Mouse (Mus musculus) kidney, postnatal 25 days (tissue): ENCODE measurements around the gene Npdc1.
"Not testable (repeated sequence)": the region's sequence is repeated elsewhere in the genome, so short reads cannot be mapped to it uniquely, and the experiment has no call there.

Experiments
- DNase-seq, 2 experiments: peaks; one replicate each; pipeline ENCODE4 v3.0.0; 2021; ENCODE audit warnings: mixed read lengths in 2 of 2

Gene Npdc1

GRCm38 (mm10) chr2:25395721-25396596, 3.2 kb upstream of the Npdc1 start, which contains the start of gene Entpd2:
Gene Entpd2 (plus strand): TSS chr2:25395874.
- peak; percentile 67 to 74 for DNase-seq

- DNase-seq: no peak
Observed at GRCm38 (mm10) chr2:25396597-25396983, 2.6 kb upstream of the Npdc1 start.

- DNase-seq: no peak
Observed at GRCm38 (mm10) chr2:25397010-25397409, 2.1 kb upstream of the Npdc1 start.

GRCm38 (mm10) chr2:25398065-25398464, 1.1 kb upstream of the Npdc1 start:
- no peak for DNase-seq

GRCm38 (mm10) chr2:25400291-25400690, 1.1 kb downstream of the Npdc1 start:
- DNase-seq: no peak

- peak; percentile 74 to 76 for DNase-seq
Observed at GRCm38 (mm10) chr2:25400764-25401163, 1.6 kb downstream of the Npdc1 start.

GRCm38 (mm10) chr2:25402377-25402971, 3.3 kb downstream of the Npdc1 start:
- DNase-seq: peak; percentile 90 to 94

GRCm38 (mm10) chr2:25402972-25403601, 3.9 kb downstream of the Npdc1 start:
- DNase-seq: peak; percentile 75 to 83

- DNase-seq: no peak
Observed at GRCm38 (mm10) chr2:25403994-25404393, 4.8 kb downstream of the Npdc1 start.

- peak in 1 of 2 experiments; percentile 36 for DNase-seq
Observed at GRCm38 (mm10) chr2:25408908-25409307, 9.8 kb downstream of the Npdc1 start.

- DNase-seq: not testable (repeated sequence)
Observed at GRCm38 (mm10) chr2:25413436-25413835, 14.3 kb downstream of the Npdc1 start.

GRCm38 (mm10) chr2:25417426-25417825, 18.3 kb downstream of the Npdc1 start:
- peak in 1 of 2 experiments; percentile 29 for DNase-seq

GRCm38 (mm10) chr2:25421896-25422295, 22.7 kb downstream of the Npdc1 start:
- peak; percentile 50 to 57 for DNase-seq

- DNase-seq: peak in 1 of 2 experiments; percentile 34
Observed at GRCm38 (mm10) chr2:25422587-25423410, 23.6 kb downstream of the Npdc1 start, which contains the start of gene Fut7. Gene Fut7 (plus strand): TSS chr2:25423267.

- DNase-seq: no peak
Observed at GRCm38 (mm10) chr2:25423626-25424025, 24.5 kb downstream of the Npdc1 start.

GRCm38 (mm10) chr2:25425481-25425880, 26.3 kb downstream of the Npdc1 start:
- peak in 1 of 2 experiments; percentile 36 for DNase-seq

- DNase-seq: peak; percentile 71 to 85
Observed at GRCm38 (mm10) chr2:25426721-25427191, 27.6 kb downstream of the Npdc1 start.

- peak in 1 of 2 experiments; percentile 25 for DNase-seq
Observed at GRCm38 (mm10) chr2:25427256-25427655, 28.1 kb downstream of the Npdc1 start.

GRCm38 (mm10) chr2:25428442-25429236, 29.5 kb downstream of the Npdc1 start, which contains the start of gene Abca2:
Gene Abca2 (plus strand): TSS chr2:25428703.
- peak; percentile 93 to 97 for DNase-seq

- DNase-seq: peak; percentile 31 to 45
Observed at GRCm38 (mm10) chr2:25429435-25430180, 30.5 kb downstream of the Npdc1 start.
